Mouse (Mus musculus): ENCODE measurements around the gene Rnf144b. TPM values are rescaled to one million over a fixed set of nuclear protein-coding genes. Genes with fewer than 3 reads are reported as not detected.

Rnf144b gene
- total and polyA plus RNA-seq, 3 experiments: 1.1 to 7.8 (median 4.6) TPM

GRCm38 (mm10) chr13:47112924-47113323 is 9.5 kb upstream of the Rnf144b start:
- H3K4me1 ChIP-seq (ENCODE audit: insufficient read depth, low read depth, low read length): peaks cover 82% of the 10 kb centered on the region
- H3K36me3 ChIP-seq (replicated peaks): no peaks in the 10 kb centered on the region
- ATAC-seq (ENCODE audit: extremely low read depth, insufficient number of reproducible peaks, low FRiP score, poor library complexity, severe bottlenecking) (peak; percentile 71), DNase-seq (ENCODE audit: low spot score) (peak; percentile 54)
- H3K27me3 ChIP-seq (ENCODE audit: insufficient read depth, low read length): no peaks in the 10 kb centered on the region
- no peaks in the 10 kb centered on the region for H3K9me3 ChIP-seq (replicated peaks)
- H3K4me3 ChIP-seq (ENCODE audit: low read depth, low read length): peak overlapping the region; percentile 23; the same call in 1 of the 2 replicates
- TF ChIP-seq TAL1 (conservative IDR thresholded peaks at IDR 0.05; ENCODE audit: low read depth, low read length) (peak; percentile 83), GATA2 (IDR thresholded peaks at IDR 0.05; ENCODE audit: borderline replicate concordance, low read depth, low read length) (no peak), POLR2AphosphoS5 (IDR thresholded peaks at IDR 0.05; ENCODE audit: insufficient replicate concordance, low read depth, low read length) (no peak)

GRCm38 (mm10) chr13:47116000-47116399 is 6.5 kb upstream of the Rnf144b start:
- peaks cover 66% of the 10 kb centered on the region for H3K4me1 ChIP-seq (ENCODE audit: insufficient read depth, low read depth, low read length)
- peak; percentile 11 for DNase-seq (ENCODE audit: low spot score)

GRCm38 (mm10) chr13:47121333-47121889 is 1.0 kb upstream of the Rnf144b start:
- DNase-seq (ENCODE audit: low spot score) (no peak), ATAC-seq (ENCODE audit: extremely low read depth, insufficient number of reproducible peaks, low FRiP score, poor library complexity, severe bottlenecking) (no peak)
- no peak for TF ChIP-seq POLR2AphosphoS5 (IDR thresholded peaks at IDR 0.05; ENCODE audit: insufficient replicate concordance, low read depth, low read length)
- no peak for TF ChIP-seq GATA2 (IDR thresholded peaks at IDR 0.05; ENCODE audit: borderline replicate concordance, low read depth, low read length)
- no peak for TF ChIP-seq TAL1 (conservative IDR thresholded peaks at IDR 0.05; ENCODE audit: low read depth, low read length)
- TF ChIP-seq GATA1 (IDR thresholded peaks at IDR 0.05; ENCODE audit: borderline replicate concordance, low read length): no peak
- TF ChIP-seq CTCF (IDR thresholded peaks at IDR 0.05; ENCODE audit: low read depth, low read length): no peak
- H3K4me3 ChIP-seq (ENCODE audit: low read depth, low read length): no peak overlapping the region
- peaks cover 55% of the 10 kb centered on the region for H3K4me1 ChIP-seq (ENCODE audit: insufficient read depth, low read depth, low read length)
- H3K27me3 ChIP-seq (ENCODE audit: insufficient read depth, low read length): no peaks in the 10 kb centered on the region
- H3K36me3 ChIP-seq (replicated peaks): peaks cover 5% of the 10 kb centered on the region
- no peaks in the 10 kb centered on the region for H3K9me3 ChIP-seq (replicated peaks)

More at GRCm38 (mm10) chr13:47116000-47116399, 6.5 kb upstream of the Rnf144b start:
- TF ChIP-seq TAL1 (conservative IDR thresholded peaks at IDR 0.05; ENCODE audit: low read depth, low read length) (peak; percentile 37; the same call in 1 of the 2 replicates), GATA2 (IDR thresholded peaks at IDR 0.05; ENCODE audit: borderline replicate concordance, low read depth, low read length) (no peak), POLR2AphosphoS5 (IDR thresholded peaks at IDR 0.05; ENCODE audit: insufficient replicate concordance, low read depth, low read length) (no peak), GATA1 (IDR thresholded peaks at IDR 0.05; ENCODE audit: borderline replicate concordance, low read length) (no peak)
- no peak overlapping the region; the same call in 1 of the 2 replicates for H3K4me3 ChIP-seq (ENCODE audit: low read depth, low read length)
- no peaks in the 10 kb centered on the region for H3K9me3 ChIP-seq (replicated peaks)
- no peaks in the 10 kb centered on the region for H3K27me3 ChIP-seq (ENCODE audit: insufficient read depth, low read length)
- H3K36me3 ChIP-seq (replicated peaks): no peaks in the 10 kb centered on the region
- 0 out of 2 replicates have a peak, but pooled peaks have one; percentile 22 for ATAC-seq (ENCODE audit: extremely low read depth, insufficient number of reproducible peaks, low FRiP score, poor library complexity, severe bottlenecking)

- TF ChIP-seq GATA2 (IDR thresholded peaks at IDR 0.05; ENCODE audit: borderline replicate concordance, low read depth, low read length) (no peak), POLR2AphosphoS5 (IDR thresholded peaks at IDR 0.05; ENCODE audit: insufficient replicate concordance, low read depth, low read length) (no peak), TAL1 (conservative IDR thresholded peaks at IDR 0.05; ENCODE audit: low read depth, low read length) (no peak), CTCF (IDR thresholded peaks at IDR 0.05; ENCODE audit: low read depth, low read length) (no peak), GATA1 (IDR thresholded peaks at IDR 0.05; ENCODE audit: borderline replicate concordance, low read length) (no peak)
- Histone ChIP-seq H3K27me3 (ENCODE audit: insufficient read depth, low read length) (no peaks in the 10 kb centered on the region), H3K4me3 (ENCODE audit: low read depth, low read length) (no peak overlapping the region), H3K4me1 (ENCODE audit: insufficient read depth, low read depth, low read length) (peaks cover 47% of the 10 kb centered on the region), H3K36me3 (replicated peaks) (peaks cover 10% of the 10 kb centered on the region), H3K9me3 (replicated peaks) (no peaks in the 10 kb centered on the region)
- ATAC-seq (ENCODE audit: extremely low read depth, insufficient number of reproducible peaks, low FRiP score, poor library complexity, severe bottlenecking): no peak
- DNase-seq (ENCODE audit: low spot score): no peak
These were observed 2.0 kb downstream of the Rnf144b start for GRCm38 (mm10) chr13:47124449-47124848.

- Histone ChIP-seq H3K9me3 (replicated peaks) (no peaks in the 10 kb centered on the region), H3K4me3 (ENCODE audit: low read depth, low read length) (no peak overlapping the region), H3K27me3 (ENCODE audit: insufficient read depth, low read length) (no peaks in the 10 kb centered on the region), H3K36me3 (replicated peaks) (peaks cover 10% of the 10 kb centered on the region), H3K4me1 (ENCODE audit: insufficient read depth, low read depth, low read length) (peaks cover 44% of the 10 kb centered on the region)
- TF ChIP-seq GATA2 (IDR thresholded peaks at IDR 0.05; ENCODE audit: borderline replicate concordance, low read depth, low read length) (no peak), TAL1 (conservative IDR thresholded peaks at IDR 0.05; ENCODE audit: low read depth, low read length) (no peak), CTCF (IDR thresholded peaks at IDR 0.05; ENCODE audit: low read depth, low read length) (no peak), POLR2AphosphoS5 (IDR thresholded peaks at IDR 0.05; ENCODE audit: insufficient replicate concordance, low read depth, low read length) (no peak), GATA1 (IDR thresholded peaks at IDR 0.05; ENCODE audit: borderline replicate concordance, low read length) (no peak)
- DNase-seq (ENCODE audit: low spot score) (no peak), ATAC-seq (ENCODE audit: extremely low read depth, insufficient number of reproducible peaks, low FRiP score, poor library complexity, severe bottlenecking) (no peak)
These were observed 2.5 kb downstream of the Rnf144b start for GRCm38 (mm10) chr13:47124986-47125385.

GRCm38 (mm10) chr13:47125595-47125994 is 3.1 kb downstream of the Rnf144b start:
- H3K9me3 ChIP-seq (replicated peaks): no peaks in the 10 kb centered on the region
- peaks cover 39% of the 10 kb centered on the region for H3K4me1 ChIP-seq (ENCODE audit: insufficient read depth, low read depth, low read length)
- H3K4me3 ChIP-seq (ENCODE audit: low read depth, low read length): no peak overlapping the region
- ATAC-seq (ENCODE audit: extremely low read depth, insufficient number of reproducible peaks, low FRiP score, poor library complexity, severe bottlenecking): no peak
- DNase-seq (ENCODE audit: low spot score): no peak
- peaks cover 16% of the 10 kb centered on the region for H3K36me3 ChIP-seq (replicated peaks)
- H3K27me3 ChIP-seq (ENCODE audit: insufficient read depth, low read length): no peaks in the 10 kb centered on the region
- TF ChIP-seq GATA2 (IDR thresholded peaks at IDR 0.05; ENCODE audit: borderline replicate concordance, low read depth, low read length) (no peak), POLR2AphosphoS5 (IDR thresholded peaks at IDR 0.05; ENCODE audit: insufficient replicate concordance, low read depth, low read length) (no peak), GATA1 (IDR thresholded peaks at IDR 0.05; ENCODE audit: borderline replicate concordance, low read length) (no peak), TAL1 (conservative IDR thresholded peaks at IDR 0.05; ENCODE audit: low read depth, low read length) (no peak), CTCF (IDR thresholded peaks at IDR 0.05; ENCODE audit: low read depth, low read length) (no peak)
